Comparison of ENCODE assay signal across 9 mouse cellular contexts in the genomic region with DNA sequence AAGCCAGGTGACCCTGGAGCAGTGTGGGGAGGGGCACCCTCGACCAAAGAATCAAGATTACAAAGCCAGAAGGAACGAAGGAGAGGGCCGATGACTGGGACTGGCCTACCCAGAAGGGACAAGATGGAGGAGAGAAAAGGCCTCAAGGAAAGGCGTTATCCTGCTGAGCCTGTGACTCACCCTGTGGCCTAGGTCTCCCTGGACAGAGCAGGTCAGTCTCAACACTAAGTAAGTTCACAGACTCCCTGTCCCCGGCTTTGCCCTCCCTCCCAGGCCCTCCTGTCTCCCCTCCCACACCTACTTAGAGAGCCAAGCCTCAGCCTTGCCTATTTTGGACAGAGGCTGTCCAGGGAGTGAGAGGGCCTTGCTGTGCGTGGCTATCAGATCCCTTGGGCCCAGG. TPM values are rescaled to one million over a fixed set of nuclear protein-coding genes. Genes with fewer than 3 reads are reported as not detected.
DNase-seq lines count a peak whose midpoint lies in the region; ATAC-seq lines count a peak whose summit lies in the region.
"Had no signal": no experiment of that assay in that cellular context is flagged by ENCODE, and none has a peak within 500 bp of the region (broad histone marks: within the 10 kb centered on the region; RNA-seq: fewer than 3 reads in every experiment).

A gene (plus strand): TSS at position 79 of the 400 bp plus-strand sequence.

- no peak for DNase-seq in kidney, adult 9 months
- no peak for DNase-seq in adrenal gland, postnatal 25 days
- no peak for DNase-seq in gastrocnemius, postnatal 25 days
- DNase-seq in intestine, embryonic 14.5 days (ENCODE audit: low spot score) = no peak
- no peak for DNase-seq in cerebellum, postnatal 4 days (ENCODE audit: low spot score in 2 of 2)
- no peak for DNase-seq in kidney, postnatal 4 days

- H3K4me3 ChIP-seq in kidney, embryonic 16.5 days (ENCODE audit: low read length) = no peak within 1 kb of the TSS
- H3K4me3 ChIP-seq in intestine, embryonic 14.5 days (ENCODE audit: low read depth, low read length) = no peak within 1 kb of the TSS

- WGBS in kidney, embryonic 16.5 days = 65% methylated on average over 6 of the region's 6 CpGs
- 66% methylated on average over 6 of the region's 6 CpGs for WGBS in intestine, embryonic 14.5 days

- ATAC-seq in kidney, embryonic 16.5 days (ENCODE audit: low FRiP score, low TSS enrichment) = peak; percentile 36
- peak; percentile 13; the same call in 1 of the 2 replicates for ATAC-seq in intestine, embryonic 14.5 days (replicated peaks; ENCODE audit: low FRiP score, low TSS enrichment, low read depth)
- no peak for ATAC-seq in megakaryocyte progenitor cell, adult 5-6 weeks (replicated peaks; ENCODE audit: poor library complexity)

- H3K27ac ChIP-seq in kidney, embryonic 16.5 days (ENCODE audit: low read length) = no peak within 1 kb of the TSS
- no peak within 1 kb of the TSS for H3K27ac ChIP-seq in intestine, embryonic 14.5 days (ENCODE audit: low read depth)

- no peaks in the 10 kb centered on the region for H3K27me3 ChIP-seq in kidney, embryonic 16.5 days (ENCODE audit: insufficient read depth, low read length)
- H3K27me3 ChIP-seq in intestine, embryonic 14.5 days (replicated peaks; ENCODE audit: control insufficient read depth, insufficient read depth, low read length) = no peaks in the 10 kb centered on the region

- peaks cover 3% of the 10 kb centered on the region for H3K4me1 ChIP-seq in kidney, embryonic 16.5 days (ENCODE audit: insufficient read depth, low read length)
- H3K4me1 ChIP-seq in intestine, embryonic 14.5 days (replicated peaks; ENCODE audit: control insufficient read depth, insufficient read depth, low read length) = peaks cover 6% of the 10 kb centered on the region; the same call in 1 of the 2 replicates

- H3K4me2 ChIP-seq in kidney, embryonic 16.5 days (replicated peaks; ENCODE audit: low read depth, low read length) = no peak within 1 kb of the TSS; the same call in 1 of the 2 replicates
- H3K4me2 ChIP-seq in intestine, embryonic 14.5 days (ENCODE audit: low read length) = no peak within 1 kb of the TSS

- H3K9ac ChIP-seq in kidney, embryonic 16.5 days (replicated peaks; ENCODE audit: low read length) = peak within 1 kb of the TSS; percentile 24; the same call in 1 of the 2 replicates
- no peak within 1 kb of the TSS for H3K9ac ChIP-seq in intestine, embryonic 14.5 days (ENCODE audit: low read length)

- H3K36me3 ChIP-seq in kidney, embryonic 16.5 days (ENCODE audit: insufficient read depth, low read length) = no peaks in the 10 kb centered on the region
- H3K36me3 ChIP-seq in intestine, embryonic 14.5 days (ENCODE audit: control insufficient read depth, insufficient read depth, low read length) = no peaks in the 10 kb centered on the region
- H3K36me3 ChIP-seq: G1E had no signal

- no peaks in the 10 kb centered on the region for H3K9me3 ChIP-seq in kidney, embryonic 16.5 days (ENCODE audit: low read length)
- H3K9me3 ChIP-seq in intestine, embryonic 14.5 days (ENCODE audit: control insufficient read depth, low read length) = no peaks in the 10 kb centered on the region
- H3K9me3 ChIP-seq: G1E had no signal

RNA-seq across cellular contexts. Expression of the gene that starts here (rescaled TPM):
- polyA plus RNA-seq in kidney, embryonic 16.5 days (2015; fragmentation: Nextera tagmentation; extraction: Ambion mirVana) = 141 and 157 TPM in 2 replicates
- total RNA-seq in adrenal gland, postnatal 25 days (2021) = 43.2 and 52.1 TPM in 2 replicates
- total RNA-seq in gastrocnemius, postnatal 25 days (2021) = 10 to 100 TPM; 24.8 to 41.1 TPM
- 225 and 242 TPM in 2 replicates for polyA plus RNA-seq in intestine, embryonic 14.5 days (2014; fragmentation: Nextera tagmentation; extraction: Ambion mirVana)
- total RNA-seq in megakaryocyte progenitor cell, adult 5-6 weeks (2015) = 103 and 106 TPM in 2 replicates
- 104 and 113 TPM in 2 replicates for total RNA-seq in megakaryocyte progenitor cell, adult 5-6 weeks (2017)
